ENCODE assay signal across 8 mouse cellular contexts in genomic region chr4:133660193-133661155, GRCm38 (mm10). TPM values are rescaled to one million over a fixed set of nuclear protein-coding genes. Genes with fewer than 3 reads are reported as not detected.
DNase-seq lines count a peak whose midpoint lies in the region; ATAC-seq and TF ChIP-seq lines count a peak whose summit lies in the region.

No protein-coding gene starts in this region.

- WGBS in intestine, postnatal 0 days: 20% methylated on average over 10 of the region's 10 CpGs
- 9% methylated on average over 10 of the region's 10 CpGs for WGBS in stomach, embryonic 16.5 days

- peak; percentile 34 for ATAC-seq in intestine, postnatal 0 days
- peak; percentile 45 for ATAC-seq in stomach, embryonic 16.5 days (ENCODE audit: insufficient read depth, low FRiP score)

- H3K4me2 ChIP-seq in intestine, postnatal 0 days (replicated peaks; ENCODE audit: low read depth): peak overlapping the region; percentile 61
- peak overlapping the region; percentile 48 for H3K4me2 ChIP-seq in stomach, embryonic 16.5 days (ENCODE audit: low read depth, low read length)

- peak; percentile 45 to 69 for DNase-seq in spleen, postnatal 4 days (ENCODE audit: low spot score in 2 of 2)
- DNase-seq in spleen, adult 12 weeks (ENCODE audit: low spot score): no peak
- DNase-seq in embryo, embryonic 9.5 days (ENCODE audit: extremely low spot score): peak; percentile 52
- peak; percentile 92 for DNase-seq in gonadal fat pad, adult 2 months (ENCODE audit: low read depth)
- DNase-seq in left cerebral cortex, postnatal 25 days (ENCODE audit: low spot score in 2 of 2): peak; percentile 79 to 91
- peak; percentile 58 for DNase-seq in mesoderm, embryonic 11.5 days (ENCODE audit: low read depth, low spot score)

- H3K4me3 ChIP-seq in intestine, postnatal 0 days (ENCODE audit: low read depth, low read length): peak overlapping the region; percentile 13; the same call in 1 of the 2 replicates
- H3K4me3 ChIP-seq in stomach, embryonic 16.5 days (replicated peaks; ENCODE audit: low read length): peak overlapping the region; percentile 32

- TF ChIP-seq CTCF in intestine, postnatal 0 days (IDR thresholded peaks at IDR 0.05; ENCODE audit: low read depth): no peak

- H3K9ac ChIP-seq in intestine, postnatal 0 days (ENCODE audit: low read depth, low read length): peak overlapping the region; percentile 32; the same call in 1 of the 2 replicates
- peak overlapping the region; percentile 64 for H3K9ac ChIP-seq in stomach, embryonic 16.5 days (ENCODE audit: low read length)

- intact Hi-C loops in left cerebral cortex, postnatal 25 days (cut with DNase I): no loop called here

- peaks cover 4% of the 10 kb centered on the region; the same call in 1 of the 2 replicates for H3K4me1 ChIP-seq in intestine, postnatal 0 days (replicated peaks; ENCODE audit: control insufficient read depth, insufficient read depth, low read length)
- H3K4me1 ChIP-seq in stomach, embryonic 16.5 days (ENCODE audit: control insufficient read depth, insufficient read depth, low read length): peaks cover 44% of the 10 kb centered on the region

- peaks cover 11% of the 10 kb centered on the region; the same call in 1 of the 2 replicates for H3K36me3 ChIP-seq in intestine, postnatal 0 days (ENCODE audit: control insufficient read depth, insufficient read depth)
- H3K36me3 ChIP-seq in stomach, embryonic 16.5 days (ENCODE audit: control insufficient read depth, insufficient read depth, low read length): no peaks in the 10 kb centered on the region

- H3K9me3 ChIP-seq in intestine, postnatal 0 days (ENCODE audit: control insufficient read depth): no peaks in the 10 kb centered on the region
- no peaks in the 10 kb centered on the region for H3K9me3 ChIP-seq in stomach, embryonic 16.5 days (replicated peaks; ENCODE audit: control insufficient read depth, low read length)

- no peaks in the 10 kb centered on the region for H3K27me3 ChIP-seq in intestine, postnatal 0 days (replicated peaks; ENCODE audit: control insufficient read depth, insufficient read depth, low read length)
- no peaks in the 10 kb centered on the region for H3K27me3 ChIP-seq in stomach, embryonic 16.5 days (ENCODE audit: control insufficient read depth, insufficient read depth, low read length)

- H3K27ac ChIP-seq in intestine, postnatal 0 days (ENCODE audit: low read depth, low read length): peak overlapping the region; percentile 67
- H3K27ac ChIP-seq in stomach, embryonic 16.5 days (ENCODE audit: low read length): peak overlapping the region; percentile 93

RNA-seq across cellular contexts. Expression of gene Zdhhc18, which starts 10.5 kb away (rescaled TPM):
- polyA plus RNA-seq in gonadal fat pad, adult 2 months (2012; rRNA removed): 20.3 and 28.7 TPM in 2 replicates
- polyA plus RNA-seq in intestine, postnatal 0 days (2015; fragmentation: Nextera tagmentation; extraction: Ambion mirVana): 1.8 and 2.3 TPM in 2 replicates
- 10 to 100 TPM; 30.9 to 40.6 TPM for total RNA-seq in left cerebral cortex, postnatal 25 days (2021)
- 2.0 and 3.4 TPM in 2 replicates for polyA plus RNA-seq in stomach, embryonic 16.5 days (2015; fragmentation: Nextera tagmentation; extraction: Ambion mirVana)

RNA-seq across cellular contexts. Expression of gene Pigv, which starts 12.0 kb away (rescaled TPM):
- 13.3 and 14.5 TPM in 2 replicates for polyA plus RNA-seq in gonadal fat pad, adult 2 months (2012; rRNA removed)
- polyA plus RNA-seq in intestine, postnatal 0 days (2015; fragmentation: Nextera tagmentation; extraction: Ambion mirVana): 10.7 and 12.5 TPM in 2 replicates
- 1 to 10 TPM; 6.9 to 7.4 TPM for total RNA-seq in left cerebral cortex, postnatal 25 days (2021)
- polyA plus RNA-seq in stomach, embryonic 16.5 days (2015; fragmentation: Nextera tagmentation; extraction: Ambion mirVana): 17.9 and 20.1 TPM in 2 replicates

RNA-seq across cellular contexts. Expression of gene Sfn, which starts 58.5 kb away (rescaled TPM):
- polyA plus RNA-seq in gonadal fat pad, adult 2 months (2012; rRNA removed): 29.2 and 32.6 TPM in 2 replicates
- 34.8 and 37.6 TPM in 2 replicates for polyA plus RNA-seq in intestine, postnatal 0 days (2015; fragmentation: Nextera tagmentation; extraction: Ambion mirVana)
- 1 to 10 TPM; 1.3 to 1.9 TPM for total RNA-seq in left cerebral cortex, postnatal 25 days (2021)
- polyA plus RNA-seq in stomach, embryonic 16.5 days (2015; fragmentation: Nextera tagmentation; extraction: Ambion mirVana): 339 and 468 TPM in 2 replicates
